Mouse (Mus musculus): ENCODE results near the gene Bcorl1.

Bcorl1 gene

GRCm38 (mm10) chrX:48434251-48434650, 93.1 kb downstream of the Bcorl1 start:
- in situ Hi-C loops (cut with MboI; ENCODE audit: unreplicated experiment in 2 of 2) = loop anchor here in 1 of 2 experiments (25.0 kb wide), 1 partner anchor 428 kb away; no protein-coding TSS in a partner anchor

DNA sequence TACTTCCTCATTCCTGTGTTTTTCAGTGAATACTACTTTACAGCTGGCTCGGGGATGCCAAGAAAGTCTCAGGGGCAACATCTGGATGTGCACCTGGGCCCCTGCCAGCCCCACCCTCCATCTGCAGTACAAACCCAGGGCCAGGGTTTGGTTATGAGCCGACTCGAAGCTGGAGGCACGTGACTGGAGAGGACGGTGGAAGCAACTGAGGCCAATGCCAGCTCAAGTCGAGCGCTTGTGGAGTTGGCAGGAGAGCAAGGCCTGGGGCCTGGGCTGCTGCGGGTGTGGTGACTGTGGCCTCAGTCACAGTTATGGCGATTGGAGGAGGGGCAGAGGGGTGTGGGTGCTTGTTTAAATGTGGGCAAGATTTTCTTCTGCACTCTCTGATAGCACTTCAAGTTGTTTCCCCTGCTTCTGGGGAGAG, 94.3 kb downstream of the Bcorl1 start:
- in situ Hi-C loops (cut with MboI; ENCODE audit: unreplicated experiment in 2 of 2) = loop anchor here in 1 of 2 experiments (25.0 kb wide), 1 partner anchor 427 kb away; no protein-coding TSS in a partner anchor

- in situ Hi-C loops (cut with MboI; ENCODE audit: unreplicated experiment in 2 of 2) = loop anchor here in 1 of 2 experiments (25.0 kb wide), 1 partner anchor 426 kb away; no protein-coding TSS in a partner anchor
Observed at GRCm38 (mm10) chrX:48436082-48436481, 94.9 kb downstream of the Bcorl1 start.

GRCm38 (mm10) chrX:48439036-48439435, 97.9 kb downstream of the Bcorl1 start:
- in situ Hi-C loops (cut with MboI; ENCODE audit: unreplicated experiment in 2 of 2) = loop anchor here in 1 of 2 experiments (25.0 kb wide), 1 partner anchor 423 kb away; no protein-coding TSS in a partner anchor

- in situ Hi-C loops (cut with MboI; ENCODE audit: unreplicated experiment in 2 of 2) = loop anchor here in 1 of 2 experiments (25.0 kb wide), 1 partner anchor 421 kb away; no protein-coding TSS in a partner anchor
Observed at GRCm38 (mm10) chrX:48441548-48441947, 100.4 kb downstream of the Bcorl1 start.

- in situ Hi-C loops (cut with MboI; ENCODE audit: unreplicated experiment in 2 of 2) = loop anchor here in 1 of 2 experiments (25.0 kb wide), 1 partner anchor 420 kb away; no protein-coding TSS in a partner anchor
Observed at GRCm38 (mm10) chrX:48441954-48442353, 100.8 kb downstream of the Bcorl1 start.

GRCm38 (mm10) chrX:48444677-48445076, 103.5 kb downstream of the Bcorl1 start:
- in situ Hi-C loops (cut with MboI; ENCODE audit: unreplicated experiment in 2 of 2) = loop anchor here in 1 of 2 experiments (25.0 kb wide), 1 partner anchor 418 kb away; no protein-coding TSS in a partner anchor

DNA sequence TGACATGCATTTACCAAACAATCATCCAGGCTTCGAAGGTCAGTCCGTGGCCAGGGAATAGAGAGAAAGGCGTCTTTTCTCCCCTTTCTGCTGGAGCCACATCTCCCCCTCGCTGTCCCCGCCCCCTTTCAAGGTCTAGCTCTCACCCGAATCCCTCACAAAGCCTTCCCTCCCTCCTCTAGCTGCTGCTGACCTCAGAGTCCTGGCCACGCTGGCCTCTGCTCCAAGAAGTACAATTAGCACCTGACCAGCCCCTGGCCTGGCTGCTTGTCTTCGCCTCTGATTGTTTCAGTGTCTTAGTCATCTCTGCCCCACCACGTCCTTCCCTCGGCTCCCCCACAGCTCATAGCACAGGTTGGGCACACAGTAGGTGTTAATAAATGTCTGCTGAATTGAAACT, 108.5 kb downstream of the Bcorl1 start:
- in situ Hi-C loops (cut with MboI; ENCODE audit: unreplicated experiment in 2 of 2) = loop anchor here in 1 of 2 experiments (25.0 kb wide), 1 partner anchor 413 kb away; no protein-coding TSS in a partner anchor

DNA sequence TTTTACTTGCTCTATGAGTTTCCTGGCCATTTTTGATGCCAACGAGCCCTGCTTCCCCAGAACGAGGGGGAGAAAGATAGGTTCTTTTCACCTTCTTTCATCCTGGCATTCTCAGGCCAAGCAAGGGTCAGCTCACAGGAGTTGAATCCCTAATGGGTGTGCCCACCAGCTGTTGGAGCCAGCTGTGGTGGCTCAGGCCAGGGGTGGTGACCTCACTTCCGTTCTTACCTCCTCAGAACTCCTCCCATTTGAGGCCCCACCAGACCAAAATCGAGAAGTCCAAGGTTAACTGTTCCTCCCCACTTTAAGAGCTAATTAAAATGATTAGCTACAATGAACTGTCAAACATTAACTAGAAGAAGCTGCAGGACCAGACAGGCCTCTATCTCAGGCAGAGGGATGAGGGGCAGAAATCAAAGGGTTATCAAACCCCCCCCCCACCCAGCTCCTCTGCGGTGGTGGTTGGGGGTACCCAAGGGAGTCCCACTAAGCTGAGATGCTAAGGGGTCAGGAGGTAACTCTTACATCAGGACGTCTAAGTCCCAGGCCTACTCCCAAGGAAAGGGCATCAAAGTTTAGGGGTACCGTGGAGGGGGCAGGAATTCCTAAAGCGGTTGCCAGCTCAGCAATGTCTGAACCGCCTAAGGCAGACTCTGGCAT, 111.2 kb downstream of the Bcorl1 start:
- in situ Hi-C loops (cut with MboI; ENCODE audit: unreplicated experiment in 2 of 2) = no loop called here

DNA sequence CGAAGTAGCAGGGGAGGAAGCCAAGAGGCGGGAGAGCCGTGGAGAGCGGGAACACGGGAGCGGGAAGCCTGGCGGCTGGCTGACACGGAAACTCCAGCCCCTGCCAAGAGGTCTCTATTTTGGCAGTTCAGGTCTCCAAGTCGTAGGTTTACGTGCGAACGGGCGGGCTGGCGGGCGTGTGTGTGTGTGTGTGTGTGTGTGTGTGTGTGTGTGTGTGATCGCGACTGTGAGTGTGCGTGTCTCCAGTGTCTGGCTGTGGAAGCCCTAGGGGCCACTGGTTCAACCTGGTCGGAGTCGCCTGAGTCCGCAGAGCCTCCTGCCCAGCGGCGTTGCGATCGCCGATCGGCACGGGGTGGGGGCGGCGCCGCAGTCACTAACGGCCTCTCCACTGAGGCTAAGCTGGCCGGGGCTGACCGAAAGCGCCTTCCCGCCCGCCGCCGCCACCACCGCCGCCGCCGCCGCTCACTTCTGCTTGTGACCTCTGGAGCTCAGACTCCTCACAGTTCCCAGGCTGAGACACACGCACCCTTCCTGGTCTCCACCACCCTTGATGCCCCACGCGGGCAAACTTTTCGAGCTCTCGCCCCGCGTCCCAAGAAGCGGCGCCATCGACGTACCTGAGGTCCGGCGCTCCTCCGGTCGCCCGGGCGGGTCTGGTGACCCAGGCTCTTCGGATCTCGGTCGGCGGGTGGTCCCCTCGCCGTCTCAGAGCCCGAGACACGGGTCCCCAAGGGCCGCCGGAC, 111.9 kb downstream of the Bcorl1 start:
- in situ Hi-C loops (cut with MboI; ENCODE audit: unreplicated experiment in 2 of 2) = no loop called here

GRCm38 (mm10) chrX:48453736-48454494, 112.8 kb downstream of the Bcorl1 start:
- in situ Hi-C loops (cut with MboI; ENCODE audit: unreplicated experiment in 2 of 2) = no loop called here

- in situ Hi-C loops (cut with MboI; ENCODE audit: unreplicated experiment in 2 of 2) = no loop called here
Observed at GRCm38 (mm10) chrX:48454495-48454878, 113.3 kb downstream of the Bcorl1 start.

GRCm38 (mm10) chrX:48455018-48455417, 113.9 kb downstream of the Bcorl1 start:
- in situ Hi-C loops (cut with MboI; ENCODE audit: unreplicated experiment in 2 of 2) = no loop called here

- in situ Hi-C loops (cut with MboI; ENCODE audit: unreplicated experiment in 2 of 2) = no loop called here
Observed at GRCm38 (mm10) chrX:48456956-48457355, 115.8 kb downstream of the Bcorl1 start.

Measured in v-Abl transformed pro-B cells (cell line).